Mouse (Mus musculus) adrenal gland, adult 8-10 months (tissue): ENCODE measurements around the gene Pla2g2d. TPM values are rescaled to one million over a fixed set of nuclear protein-coding genes. Genes with fewer than 3 reads are reported as not detected.

Experiments used
- DNase-seq: peaks from one replicate; pipeline ENCODE4 v3.0.0; 2022
- total RNA-seq, 4 experiments: library from RNA; stranded (reverse); gene quantifications; 2 replicates each; pipeline ENCODE4 v1.2.4; 2022

Gene Pla2g2d
- 1 to 10 TPM; 1.8 to 4.1 (median 2.8) TPM for total RNA-seq

DNA sequence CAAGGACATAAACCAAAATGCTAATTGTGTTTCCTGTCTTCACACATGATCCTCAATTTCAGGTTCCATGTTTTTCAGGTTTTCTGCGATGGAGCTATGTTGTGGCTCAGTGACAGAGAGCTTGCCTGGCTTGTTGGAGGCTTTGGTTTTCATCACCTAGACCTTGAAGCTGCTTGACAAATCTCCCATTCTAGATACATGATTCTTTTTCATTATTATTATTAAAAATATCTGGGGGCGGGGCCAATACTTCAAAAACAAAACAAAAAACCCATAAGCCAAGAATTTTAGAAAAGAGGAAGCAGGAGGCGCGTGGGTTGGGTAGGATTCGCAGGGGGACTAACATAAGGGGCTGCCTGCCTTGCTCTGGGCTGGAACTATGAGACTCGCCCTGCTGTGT lies at the start of gene Pla2g2d:
Pla2g2d (plus strand) TSS at position 301 of the 400 bp plus-strand sequence.
- no peak for DNase-seq

DNA sequence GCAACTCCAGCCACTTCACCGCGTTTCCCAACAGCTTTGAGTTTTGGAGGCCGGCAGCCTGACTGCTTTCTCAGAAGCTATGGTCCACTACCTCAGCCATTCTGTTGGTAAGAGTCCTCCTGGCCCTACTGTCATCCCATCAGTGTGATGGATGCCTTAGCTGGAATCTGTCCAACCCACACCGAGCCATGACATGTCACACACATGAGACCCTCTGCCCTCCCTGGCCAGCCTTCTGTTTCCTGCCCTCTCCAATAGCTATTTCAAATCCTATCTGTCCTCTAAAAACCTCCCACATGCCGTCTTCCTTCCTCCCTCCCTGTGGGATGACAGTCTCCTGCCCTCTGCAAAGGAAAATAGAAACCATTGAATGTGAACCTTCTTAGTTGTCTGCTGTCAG lies 49.8 kb upstream of the Pla2g2d start:
- no peak for DNase-seq

DNA sequence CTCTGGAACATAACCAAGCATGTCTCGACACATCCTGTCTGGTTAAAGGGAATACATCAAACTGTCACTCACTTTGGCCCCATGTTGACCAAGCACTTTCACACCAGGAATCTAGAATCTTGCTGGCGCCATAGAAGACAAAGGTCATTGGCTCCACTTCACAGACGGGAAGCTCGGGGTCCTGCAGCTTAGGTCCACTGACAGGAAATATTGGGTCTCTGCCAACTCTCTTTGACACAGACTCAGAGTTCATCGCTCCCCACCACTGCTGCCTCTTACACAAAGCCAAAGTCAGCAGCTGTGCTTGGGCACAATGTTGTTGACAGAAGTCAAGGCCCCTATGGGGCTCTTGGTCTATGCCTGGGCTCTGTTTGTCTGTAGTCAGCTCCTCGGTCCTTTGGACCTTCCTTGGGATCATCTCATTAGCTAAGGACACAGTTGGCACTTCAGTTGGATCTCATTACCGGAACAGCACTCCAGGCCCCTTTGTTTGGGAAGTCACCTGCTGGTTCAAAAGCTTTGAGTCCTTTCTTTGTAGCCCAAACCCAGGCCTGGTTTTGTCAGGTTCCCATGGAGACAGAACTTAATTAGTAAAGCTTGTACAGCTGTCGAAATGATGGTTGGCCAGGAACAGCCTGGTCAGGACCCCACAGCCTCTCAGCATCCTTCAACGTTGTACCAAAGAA lies 46.4 kb upstream of the Pla2g2d start:
- DNase-seq, result peak; percentile 58

DNA sequence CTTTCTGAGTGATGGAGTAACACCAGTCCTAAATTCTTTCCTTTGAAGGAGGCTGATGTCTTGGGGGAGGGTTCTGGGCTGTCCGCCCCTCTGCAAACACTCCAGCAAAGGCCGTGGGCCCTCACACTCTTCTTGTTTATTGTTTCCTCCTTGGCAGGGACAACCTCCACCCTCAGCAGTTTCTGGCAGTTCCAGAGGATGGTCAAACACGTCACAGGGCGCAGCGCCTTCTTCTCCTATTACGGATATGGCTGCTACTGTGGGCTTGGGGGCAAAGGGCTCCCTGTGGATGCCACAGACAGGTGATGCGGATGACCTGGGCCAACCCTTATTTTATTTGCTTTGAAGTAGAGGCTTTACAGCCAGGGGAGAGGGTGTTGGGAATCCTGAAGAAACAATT lies 41.4 kb upstream of the Pla2g2d start:
- no peak for DNase-seq

DNA sequence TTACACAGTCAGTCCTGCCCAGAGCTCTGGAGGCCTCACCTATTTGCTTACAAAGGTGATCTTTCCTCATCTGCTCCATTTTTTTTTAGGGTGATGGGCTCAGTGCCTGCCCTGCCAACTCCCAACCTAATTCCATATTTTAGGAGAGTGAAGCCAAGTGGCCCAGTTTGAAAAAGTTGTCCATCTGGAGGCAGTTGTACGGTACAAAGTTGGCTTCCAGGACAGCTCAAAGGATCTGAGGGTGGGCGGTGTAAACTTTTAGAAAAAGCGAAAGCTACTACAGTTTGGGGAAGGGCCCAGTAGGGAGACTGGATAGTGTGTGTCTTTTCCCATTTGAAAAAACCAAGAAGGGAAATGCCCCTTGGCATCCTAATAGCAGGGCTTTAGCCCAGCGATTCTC lies 40.7 kb upstream of the Pla2g2d start:
- DNase-seq, result no peak

DNA sequence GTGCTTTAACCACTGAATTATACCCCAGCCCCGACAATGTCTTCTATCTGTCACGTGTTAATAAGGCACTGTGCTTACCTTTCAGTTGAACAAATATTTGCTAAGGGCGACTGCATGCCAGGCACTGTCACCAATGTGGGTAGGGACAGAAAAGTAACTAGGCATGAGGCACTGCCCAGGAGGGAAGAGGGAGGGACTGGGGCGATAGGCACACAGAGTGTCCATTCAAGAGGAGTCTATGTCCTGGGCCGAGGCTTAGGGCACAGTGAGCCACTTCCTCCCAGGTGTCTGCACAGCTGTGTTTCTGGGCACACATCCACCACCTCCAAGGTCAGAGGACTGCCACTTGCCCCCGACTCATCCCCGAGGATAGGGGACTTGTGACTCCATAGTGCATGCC lies 38.5 kb upstream of the Pla2g2d start, which contains the start of gene Ubxn10:
Ubxn10 (minus strand) TSS at position 137 of the 400 bp plus-strand sequence.
- no peak for DNase-seq

DNA sequence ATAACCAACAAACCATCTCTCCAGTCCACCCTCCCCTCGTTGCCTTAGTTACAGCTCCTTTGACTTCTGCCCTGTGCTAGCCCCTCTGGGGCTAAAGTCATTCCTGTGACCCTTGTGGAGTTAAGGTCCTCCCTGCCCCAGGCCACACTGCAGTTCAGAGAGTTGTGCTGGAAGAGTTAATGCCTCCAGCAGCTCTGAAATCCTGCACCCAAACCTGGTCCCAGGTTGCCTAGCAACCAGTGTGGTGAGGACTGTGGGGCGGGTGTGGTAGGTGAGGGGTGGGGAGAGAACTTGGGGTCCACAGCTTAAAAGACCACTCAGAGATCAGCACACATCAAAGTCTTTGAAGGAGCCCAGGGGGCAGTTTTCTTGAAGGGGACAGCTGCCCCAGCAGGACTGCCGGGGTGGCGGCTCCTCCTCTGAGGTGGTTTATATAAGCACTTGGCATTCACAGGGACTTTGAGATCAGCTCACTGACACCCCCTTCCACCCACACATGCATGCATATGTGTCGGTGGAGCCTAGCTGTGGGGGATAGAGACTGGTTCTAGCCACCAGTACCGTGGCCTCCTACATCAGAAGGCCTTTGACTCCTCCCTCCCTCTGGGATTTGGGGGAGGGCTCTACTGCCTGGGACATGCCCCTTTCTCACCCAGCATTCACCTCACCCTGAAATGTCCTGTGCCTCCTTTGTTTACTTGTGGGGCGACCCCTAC lies 36.2 kb upstream of the Pla2g2d start:
- no peak for DNase-seq

DNA sequence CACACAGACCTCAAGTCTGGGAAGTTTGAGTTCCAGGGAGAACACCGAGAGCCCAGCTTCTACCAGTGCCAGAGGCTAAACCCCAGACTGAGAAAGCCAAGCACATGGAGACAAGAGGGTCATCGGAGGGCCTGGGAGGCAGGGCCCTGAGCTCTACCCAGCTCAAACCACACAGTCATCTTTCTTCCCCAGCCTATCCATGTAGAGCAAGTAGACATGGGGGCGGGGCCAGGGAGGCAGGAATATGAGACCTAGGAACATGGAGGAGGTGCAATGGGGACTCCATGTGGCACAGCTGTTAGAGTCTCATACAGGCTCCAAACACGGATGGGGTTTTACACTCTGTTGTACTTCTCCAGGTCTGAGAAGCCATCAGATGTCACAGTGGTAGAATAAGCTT lies 29.7 kb upstream of the Pla2g2d start:
- DNase-seq, result no peak

DNA sequence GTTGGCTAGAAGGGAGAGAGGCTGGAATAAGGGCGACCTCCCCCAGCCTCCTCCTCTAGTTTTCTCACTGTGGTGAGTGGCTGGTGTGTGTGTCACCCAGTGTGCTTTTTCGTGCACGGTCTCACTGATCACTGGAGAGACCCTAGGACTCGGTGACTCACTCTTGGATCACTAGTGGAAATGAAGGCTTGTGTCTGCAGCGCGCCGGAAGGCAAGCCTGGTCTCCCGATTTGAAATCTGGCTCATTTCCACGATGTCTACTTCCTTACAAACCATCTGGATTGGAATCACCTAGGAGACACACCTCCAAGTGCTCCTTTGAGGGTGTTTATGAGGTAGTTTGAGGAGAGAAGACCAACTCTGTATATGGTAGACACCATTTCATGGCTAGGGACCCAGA lies 28.7 kb upstream of the Pla2g2d start:
- DNase-seq, result no peak

DNA sequence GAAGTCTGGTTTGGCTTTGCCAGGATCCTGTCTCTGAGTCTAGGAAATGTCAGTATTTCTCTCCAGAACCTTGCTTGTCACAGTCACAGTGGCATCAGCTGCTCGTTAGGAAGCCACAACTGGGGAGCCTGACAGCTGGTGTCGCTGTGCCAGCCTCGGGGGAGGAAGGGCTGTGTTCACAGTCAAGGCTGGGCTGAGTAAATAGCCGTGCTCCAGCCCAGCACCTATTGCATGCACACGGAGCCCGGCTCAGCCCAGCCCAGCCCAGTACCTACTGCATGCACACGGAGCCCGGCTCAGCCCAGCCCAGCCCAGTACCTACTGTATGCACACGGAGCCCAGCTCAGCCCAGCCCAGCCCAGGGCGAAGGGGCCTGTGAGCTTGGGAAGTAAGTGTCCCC lies 27.7 kb upstream of the Pla2g2d start:
- DNase-seq, result peak; percentile 26

DNA sequence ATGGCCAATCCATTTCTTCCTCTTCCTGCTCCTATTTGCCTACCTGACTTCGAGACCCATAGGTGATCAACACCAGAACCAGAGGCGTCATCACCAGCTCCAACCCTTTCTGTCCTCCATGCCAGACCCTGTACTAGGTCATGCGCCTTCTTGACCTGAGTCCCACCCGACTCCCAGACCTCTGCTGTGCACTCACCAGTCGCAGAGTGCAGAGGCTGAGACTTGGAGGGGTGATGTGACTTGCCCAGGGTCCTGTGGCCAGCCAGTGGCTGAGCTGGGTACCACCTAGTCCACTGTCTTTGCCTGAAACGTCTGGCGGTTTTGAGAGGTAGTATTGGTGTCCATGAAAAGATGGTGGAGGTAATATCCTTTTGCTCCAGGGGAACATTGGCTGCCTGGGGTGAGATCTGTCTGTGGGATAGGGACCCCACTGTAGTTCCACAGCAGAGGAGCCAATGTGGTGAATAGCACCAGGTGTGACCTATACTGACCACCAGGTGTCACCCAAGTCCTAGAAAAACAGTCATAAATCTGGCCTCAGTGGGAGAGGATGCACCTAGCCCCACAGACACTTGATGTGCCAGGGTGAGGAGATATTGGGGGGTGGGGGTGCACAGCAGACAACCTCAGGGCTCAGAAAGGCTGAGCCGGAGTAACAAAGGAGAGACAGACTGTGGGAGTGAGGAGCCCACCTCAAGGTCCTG lies 27.0 kb upstream of the Pla2g2d start:
- no peak for DNase-seq

DNA sequence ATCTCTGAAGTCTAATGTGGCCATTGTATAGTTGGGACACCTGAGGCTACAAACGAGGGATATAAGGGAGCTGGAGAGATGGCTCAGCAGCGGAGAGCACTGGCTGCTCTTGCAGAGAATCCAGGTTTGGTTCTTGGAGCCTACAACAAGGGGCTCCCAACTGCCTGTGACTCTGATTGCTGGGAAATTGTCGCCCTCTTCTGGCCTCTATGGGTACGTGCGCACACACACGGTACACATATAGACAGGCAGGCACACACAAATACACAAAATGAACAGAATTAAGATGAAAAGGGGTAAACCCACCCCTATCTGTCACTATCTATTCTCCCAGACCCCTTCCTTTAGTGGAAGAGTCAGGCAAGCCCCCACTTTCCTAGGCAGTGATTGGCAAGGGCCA lies 22.9 kb upstream of the Pla2g2d start:
- no peak for DNase-seq

DNA sequence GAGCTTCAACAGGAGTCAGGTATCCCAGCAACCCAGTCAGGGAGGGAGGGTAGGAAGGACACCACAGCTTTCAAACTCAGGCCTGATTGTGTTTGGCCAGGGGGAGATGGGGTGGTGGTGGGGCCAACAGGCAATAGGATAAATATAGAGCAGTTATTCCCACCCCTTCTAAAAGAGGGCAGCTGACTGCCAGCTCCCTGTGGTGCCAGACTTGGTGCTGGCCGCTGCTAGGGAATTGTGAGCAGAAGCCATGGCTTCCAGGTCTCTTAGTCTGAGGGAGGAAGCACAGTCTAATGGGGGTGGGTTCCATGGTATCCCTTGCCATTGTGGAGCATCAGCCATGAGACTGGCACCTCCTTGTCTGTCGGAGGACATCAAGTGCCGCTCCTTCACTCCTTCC lies 21.9 kb upstream of the Pla2g2d start:
- DNase-seq, result no peak

DNA sequence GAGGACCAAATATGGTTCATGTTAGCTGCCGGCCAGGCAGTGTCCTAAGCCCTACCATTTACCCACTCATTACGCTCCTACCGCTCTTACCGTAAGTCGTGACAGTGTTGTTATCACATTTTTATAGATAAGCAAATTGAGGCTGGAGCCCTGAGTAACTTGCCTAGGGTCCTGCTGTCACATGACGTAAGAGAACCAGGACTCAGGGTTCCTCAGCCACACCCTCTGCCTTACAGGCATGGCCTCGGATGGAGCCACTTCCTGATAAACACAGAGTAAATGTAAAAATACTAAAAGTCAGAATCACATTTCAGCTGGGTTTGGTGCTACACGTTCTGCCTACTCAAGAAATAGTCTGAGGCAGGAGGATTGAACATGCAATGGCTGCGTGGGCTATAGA lies 21.1 kb upstream of the Pla2g2d start:
- no peak for DNase-seq

DNA sequence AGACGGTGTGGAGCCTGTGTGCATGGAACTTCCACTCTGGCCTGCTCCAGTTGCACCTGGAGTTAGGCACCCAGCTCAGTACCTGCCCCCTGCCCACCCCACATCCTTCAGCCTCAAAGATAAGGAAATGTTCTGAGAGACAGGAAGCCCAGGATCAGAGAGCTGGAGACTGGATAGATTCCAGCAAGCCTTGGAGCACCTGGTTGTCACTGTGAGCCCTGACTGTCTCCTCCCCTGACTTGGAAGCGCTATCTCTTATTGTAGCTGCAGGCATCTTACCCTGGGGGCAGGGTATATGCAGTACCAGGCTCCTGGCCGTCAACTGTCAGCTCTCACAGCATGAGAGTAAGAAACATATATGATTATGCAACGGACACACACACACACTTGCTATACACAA lies 20.1 kb upstream of the Pla2g2d start:
- DNase-seq, result no peak

DNA sequence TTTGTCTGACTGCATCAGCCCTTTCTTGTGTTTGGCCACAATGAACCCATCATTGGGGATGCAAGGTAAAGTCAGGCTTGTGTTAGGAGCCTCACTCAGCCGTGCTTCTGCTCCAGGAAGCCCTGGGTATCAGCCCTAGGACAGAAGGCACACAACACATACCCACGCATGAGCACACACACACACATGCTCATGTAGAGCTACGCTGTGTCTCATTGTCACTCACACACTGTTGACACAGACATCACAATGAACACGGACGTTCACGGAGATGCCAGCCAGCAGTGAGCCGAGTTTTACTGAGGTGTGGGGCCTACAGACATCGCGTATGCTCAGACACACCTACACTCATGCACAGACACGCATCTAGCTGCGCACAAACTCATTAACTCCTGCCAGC lies 19.6 kb upstream of the Pla2g2d start:
- no peak for DNase-seq

DNA sequence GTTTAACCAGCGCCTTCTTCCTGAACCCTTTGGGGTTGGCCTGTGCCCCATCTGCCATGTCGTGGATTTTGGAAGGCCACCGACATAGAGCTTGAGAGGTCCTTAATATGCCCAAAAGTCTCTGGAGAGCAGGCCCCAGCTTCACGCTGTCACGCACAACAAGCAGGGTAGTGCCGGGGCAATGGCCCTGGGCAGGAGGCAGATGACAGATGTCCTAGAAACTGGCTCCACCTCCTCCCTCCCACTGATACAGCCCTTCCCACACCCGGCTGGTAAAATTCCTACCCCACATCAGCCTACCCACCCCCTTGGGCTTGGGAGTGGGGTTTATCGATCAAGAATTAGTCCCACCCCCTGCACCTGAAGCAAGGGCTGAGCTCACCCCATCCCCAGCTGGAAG lies 18.1 kb upstream of the Pla2g2d start, which contains the start of gene Pla2g2f:
Pla2g2f (minus strand) TSS at position 211 of the 400 bp plus-strand sequence.
- DNase-seq, result no peak

DNA sequence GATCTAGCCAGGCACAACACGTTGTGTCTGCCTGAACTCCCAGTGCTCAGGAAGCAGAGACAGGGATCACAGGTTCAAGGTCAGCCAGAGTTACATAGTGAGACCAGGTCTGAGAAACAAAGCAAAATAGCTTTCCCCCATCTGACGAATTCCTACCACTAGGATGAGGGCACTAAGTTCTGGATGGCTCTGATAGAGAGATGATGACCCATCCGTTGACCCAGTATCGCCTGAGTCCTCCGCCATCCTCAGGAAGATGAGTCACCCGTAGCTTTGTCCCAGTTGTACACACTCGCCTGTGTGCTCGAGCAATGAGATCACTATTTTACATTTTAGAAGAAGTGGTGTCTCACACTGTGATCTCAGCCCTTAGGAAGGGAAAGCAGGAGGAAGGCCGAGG lies 13.3 kb upstream of the Pla2g2d start:
- DNase-seq, result no peak

DNA sequence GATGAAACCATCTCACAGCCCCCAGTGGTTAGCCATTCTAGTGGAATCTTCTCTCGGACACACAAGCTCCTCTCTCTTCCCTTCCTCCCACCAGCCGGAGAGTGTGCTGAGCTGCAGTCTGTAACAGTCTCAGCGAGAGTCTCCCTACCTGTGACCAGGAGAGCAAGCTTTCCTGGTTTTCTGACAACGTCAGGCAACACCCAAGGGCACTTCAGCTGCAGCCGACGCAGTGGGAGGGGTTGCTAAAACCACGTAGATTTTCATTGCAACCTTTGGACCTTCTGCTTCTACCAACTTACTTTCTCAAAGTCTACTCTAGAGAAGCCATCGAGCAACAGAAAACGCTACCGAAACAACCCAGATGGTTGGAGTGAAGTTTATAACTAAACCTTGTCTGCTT lies 3.6 kb upstream of the Pla2g2d start:
- DNase-seq, result no peak

DNA sequence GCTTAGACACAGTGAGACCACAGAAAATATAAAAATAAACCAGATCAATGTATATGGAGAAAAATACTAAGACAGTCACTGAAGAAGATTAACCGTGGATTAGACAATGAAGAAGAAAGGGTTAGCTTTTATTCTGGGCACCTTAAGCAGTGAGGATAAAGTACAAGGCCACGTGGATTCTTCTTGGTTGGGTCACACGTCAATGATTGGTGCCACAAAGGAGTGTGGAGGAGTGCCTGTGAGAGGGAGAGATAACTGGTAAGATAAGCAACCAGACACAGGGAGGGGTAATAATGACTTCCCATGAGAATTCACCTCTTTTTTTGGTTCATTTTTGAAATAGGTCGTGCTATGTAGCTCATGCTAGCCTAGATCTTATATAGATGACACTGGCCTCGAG lies 3.1 kb upstream of the Pla2g2d start:
- no peak for DNase-seq

DNA sequence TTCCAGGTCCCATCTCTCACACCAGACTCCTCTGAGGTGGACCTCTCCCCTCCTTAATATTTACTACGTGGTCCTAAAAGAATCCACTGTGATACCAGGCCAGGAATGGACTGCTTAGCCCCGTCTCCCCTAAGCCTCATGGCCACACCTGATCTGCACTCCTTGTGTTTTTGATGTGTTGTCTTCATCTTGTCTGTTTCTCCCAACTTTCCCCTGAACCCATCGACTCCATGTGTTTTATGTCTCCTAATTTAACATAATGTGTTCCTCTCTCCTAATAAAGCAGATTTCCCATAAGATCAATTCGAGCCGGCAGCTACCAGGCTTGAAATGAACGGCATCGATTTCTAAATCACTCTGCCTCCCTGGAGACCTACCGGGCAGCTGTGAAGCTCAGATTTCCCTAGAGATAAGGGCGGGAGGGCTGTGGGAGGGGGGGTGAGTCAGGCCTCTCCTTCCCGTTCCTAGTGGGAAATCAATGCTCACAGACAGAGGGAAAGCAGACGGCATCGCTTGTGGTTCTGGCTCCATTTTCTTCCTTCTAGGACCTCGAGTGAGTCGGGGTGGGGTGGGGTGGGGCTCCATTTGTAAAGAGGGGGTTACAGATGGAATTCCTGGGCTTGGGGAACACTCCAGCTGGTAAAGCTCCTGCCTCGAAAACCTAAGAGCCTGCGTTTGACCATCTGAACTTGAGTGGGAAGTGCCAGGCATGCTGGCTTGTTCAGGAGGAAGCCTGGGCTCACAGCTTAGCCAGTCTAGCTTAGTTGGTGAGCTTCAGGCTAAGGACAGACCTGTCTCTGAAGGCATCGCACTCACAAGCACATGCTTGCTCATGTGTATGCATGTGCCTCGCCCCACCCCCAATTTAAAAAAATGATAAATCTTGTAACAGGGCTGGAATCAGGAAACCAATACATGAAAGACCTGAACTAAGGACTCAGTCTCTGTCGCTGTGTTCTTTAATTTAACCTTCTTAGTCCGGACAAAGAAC lies 2.2 kb downstream of the Pla2g2d start:
- no peak for DNase-seq

DNA sequence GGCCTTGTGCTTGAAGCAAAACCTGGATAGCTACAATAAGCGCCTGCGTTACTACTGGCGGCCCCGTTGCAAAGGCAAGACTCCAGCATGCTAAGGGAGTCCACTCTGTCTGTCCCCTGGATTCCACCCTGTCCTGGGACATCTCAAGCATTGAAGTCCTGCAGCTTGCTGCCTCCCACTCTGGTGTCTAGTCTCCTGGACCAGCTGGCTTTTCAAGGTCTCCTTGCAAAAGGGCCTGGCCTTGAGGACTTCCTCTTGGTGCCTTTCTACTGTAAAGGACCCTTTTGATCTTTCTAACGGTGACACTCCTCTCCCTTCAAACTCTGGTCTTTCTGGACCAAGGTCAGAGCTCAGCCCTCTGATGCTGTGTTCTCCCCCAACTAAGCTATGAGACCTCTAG lies 4.8 kb downstream of the Pla2g2d start:
- peak; percentile 39 for DNase-seq
